Mouse (Mus musculus): ENCODE measurements at regions not wholly inside any gene's neighbourhood (a gene's known extent, or its start where the extent isn't known, plus 50 kb on each side); places are given as distances from the start of the nearest gene placed in this dataset.
"Not testable (repeated sequence)": the region's sequence is repeated elsewhere in the genome, so short reads cannot be mapped to it uniquely, and the experiment has no call there.

DNA sequence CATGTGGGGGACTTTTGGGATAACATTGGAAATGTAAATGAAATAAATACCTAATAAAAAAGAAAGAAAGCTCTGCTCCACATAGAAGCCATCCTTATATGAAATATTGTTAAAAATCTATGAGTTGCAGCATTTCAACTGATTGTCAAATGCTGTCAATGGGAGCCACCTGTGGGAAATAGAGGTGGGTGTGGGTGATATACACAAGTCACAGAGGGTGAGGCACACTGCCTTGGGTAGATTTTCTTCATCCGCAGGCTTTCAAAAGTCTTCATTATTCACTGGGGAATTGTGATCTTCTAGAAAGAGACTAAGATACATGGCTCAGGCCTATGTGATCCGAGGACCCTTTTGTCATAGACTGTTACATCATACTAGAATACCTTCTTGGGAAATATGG lies 286.6 kb upstream of the Kcnh8 start:
- Histone ChIP-seq H3K36me3 (ENCODE audit: control insufficient read depth, insufficient read depth, low read length) (no peaks in the 10 kb centered on the region), H3K79me2 (ENCODE audit: control insufficient read depth, insufficient read depth, low read length) (no peaks in the 10 kb centered on the region), H3K9ac (ENCODE audit: low read depth, low read length) (no peak overlapping the region), H3K27me3 (ENCODE audit: control insufficient read depth, insufficient read depth, low read length) (no peaks in the 10 kb centered on the region), H3K27ac (replicated peaks; ENCODE audit: insufficient read depth, low read depth, low read length) (no peak overlapping the region), H3K4me3 (ENCODE audit: insufficient read depth, low read depth, low read length) (no peak overlapping the region), H3K4me1 (ENCODE audit: control insufficient read depth, insufficient read depth, low read length) (no peaks in the 10 kb centered on the region)
- TF ChIP-seq POLR2A (IDR thresholded peaks at IDR 0.05; ENCODE audit: extremely low read depth, insufficient read depth, low read length) = no peak
- no peak for TF ChIP-seq CTCF (IDR thresholded peaks at IDR 0.05; ENCODE audit: low read depth, low read length)
- no peak for DNase-seq (ENCODE audit: extremely low read depth, low read depth, low spot score)
- WGBS = 84% methylated on average over 2 of the region's 2 CpGs

DNA sequence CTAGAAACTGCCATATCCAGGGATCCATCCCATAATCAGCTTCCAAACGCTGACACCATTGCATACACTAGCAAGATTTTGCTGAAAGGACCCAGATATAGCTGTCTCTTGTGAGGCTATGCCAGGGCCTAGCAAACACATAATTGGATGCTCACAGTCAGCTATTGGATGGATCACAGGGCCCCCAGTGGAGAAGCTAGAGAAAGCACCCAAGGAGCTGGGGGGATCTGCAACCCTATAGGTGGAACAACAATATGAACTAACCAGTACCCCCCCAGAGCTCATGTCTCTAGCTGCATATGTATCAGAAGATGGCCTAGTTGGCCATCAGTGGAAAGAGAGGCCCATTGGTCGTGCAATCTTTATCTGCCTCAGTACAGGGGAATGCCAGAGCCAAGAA lies 287.1 kb upstream of the Kcnh8 start:
- 31% methylated on average over 2 of the region's 2 CpGs for WGBS
- H3K79me2 ChIP-seq (ENCODE audit: control insufficient read depth, insufficient read depth, low read length); H3K36me3 ChIP-seq (ENCODE audit: control insufficient read depth, insufficient read depth, low read length); H3K4me1 ChIP-seq (ENCODE audit: control insufficient read depth, insufficient read depth, low read length); H3K9ac ChIP-seq (ENCODE audit: low read depth, low read length); H3K4me3 ChIP-seq (ENCODE audit: insufficient read depth, low read depth, low read length); DNase-seq (ENCODE audit: extremely low read depth, low read depth, low spot score); H3K27me3 ChIP-seq (ENCODE audit: control insufficient read depth, insufficient read depth, low read length); H3K27ac ChIP-seq (replicated peaks; ENCODE audit: insufficient read depth, low read depth, low read length): not testable (repeated sequence)

DNA sequence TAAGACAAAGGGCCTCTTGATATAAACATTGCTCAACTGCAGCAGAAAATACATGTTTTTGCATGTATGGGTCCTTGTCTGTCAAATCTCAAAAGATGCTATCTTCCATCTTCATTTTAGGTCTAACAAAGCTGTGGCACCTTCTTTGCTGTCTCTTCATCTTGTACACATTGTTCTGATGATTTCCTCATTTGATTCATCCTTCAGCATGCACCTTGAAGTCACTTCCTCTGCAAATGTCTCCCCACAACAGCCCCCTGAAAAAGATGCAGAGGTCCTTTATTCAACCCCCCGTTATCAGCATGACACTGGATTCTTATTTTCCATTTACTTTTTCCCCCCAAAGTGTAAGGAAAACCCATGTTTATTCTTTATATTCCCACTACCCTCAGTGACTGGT lies 290.5 kb upstream of the Kcnh8 start:
- no peak for DNase-seq (ENCODE audit: extremely low read depth, low read depth, low spot score)
- Histone ChIP-seq H3K4me3 (ENCODE audit: insufficient read depth, low read depth, low read length) (no peak overlapping the region), H3K36me3 (ENCODE audit: control insufficient read depth, insufficient read depth, low read length) (no peaks in the 10 kb centered on the region), H3K27me3 (ENCODE audit: control insufficient read depth, insufficient read depth, low read length) (no peaks in the 10 kb centered on the region), H3K9ac (ENCODE audit: low read depth, low read length) (no peak overlapping the region), H3K27ac (replicated peaks; ENCODE audit: insufficient read depth, low read depth, low read length) (no peak overlapping the region), H3K79me2 (ENCODE audit: control insufficient read depth, insufficient read depth, low read length) (no peaks in the 10 kb centered on the region), H3K4me1 (ENCODE audit: control insufficient read depth, insufficient read depth, low read length) (no peaks in the 10 kb centered on the region)
- TF ChIP-seq POLR2A (IDR thresholded peaks at IDR 0.05; ENCODE audit: extremely low read depth, insufficient read depth, low read length) (no peak), CTCF (IDR thresholded peaks at IDR 0.05; ENCODE audit: low read depth, low read length) (no peak)
- WGBS = 77% methylated on average over 1 of the region's 1 CpGs

DNA sequence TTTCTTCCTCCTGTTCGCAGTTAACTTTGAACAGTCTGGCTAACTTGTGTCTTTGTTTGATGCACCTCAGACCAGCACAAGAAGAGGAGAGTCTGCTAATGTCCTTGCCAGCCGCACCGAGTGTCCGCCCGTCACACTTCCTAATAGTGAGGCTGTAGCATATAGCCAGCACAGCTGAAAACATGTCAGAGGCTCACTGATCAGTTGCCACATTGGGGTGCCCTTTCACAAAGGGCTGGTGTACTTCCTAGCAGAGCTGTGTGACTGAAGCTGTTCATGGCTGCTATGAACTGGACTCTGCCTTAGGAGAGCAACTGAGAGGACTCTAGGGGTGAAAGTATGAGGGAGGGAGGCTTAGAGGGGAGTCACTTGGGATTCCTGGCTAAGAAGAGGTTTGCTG lies 293.7 kb upstream of the Kcnh8 start:
- Histone ChIP-seq H3K4me1 (ENCODE audit: control insufficient read depth, insufficient read depth, low read length) (no peaks in the 10 kb centered on the region), H3K9ac (ENCODE audit: low read depth, low read length) (no peak overlapping the region), H3K36me3 (ENCODE audit: control insufficient read depth, insufficient read depth, low read length) (no peaks in the 10 kb centered on the region), H3K27me3 (ENCODE audit: control insufficient read depth, insufficient read depth, low read length) (no peaks in the 10 kb centered on the region), H3K4me3 (ENCODE audit: insufficient read depth, low read depth, low read length) (no peak overlapping the region), H3K27ac (replicated peaks; ENCODE audit: insufficient read depth, low read depth, low read length) (no peak overlapping the region), H3K79me2 (ENCODE audit: control insufficient read depth, insufficient read depth, low read length) (no peaks in the 10 kb centered on the region)
- DNase-seq (ENCODE audit: extremely low read depth, low read depth, low spot score) = no peak
- TF ChIP-seq POLR2A (IDR thresholded peaks at IDR 0.05; ENCODE audit: extremely low read depth, insufficient read depth, low read length) (no peak), CTCF (IDR thresholded peaks at IDR 0.05; ENCODE audit: low read depth, low read length) (no peak)
- 96% methylated on average over 5 of the region's 5 CpGs for WGBS

DNA sequence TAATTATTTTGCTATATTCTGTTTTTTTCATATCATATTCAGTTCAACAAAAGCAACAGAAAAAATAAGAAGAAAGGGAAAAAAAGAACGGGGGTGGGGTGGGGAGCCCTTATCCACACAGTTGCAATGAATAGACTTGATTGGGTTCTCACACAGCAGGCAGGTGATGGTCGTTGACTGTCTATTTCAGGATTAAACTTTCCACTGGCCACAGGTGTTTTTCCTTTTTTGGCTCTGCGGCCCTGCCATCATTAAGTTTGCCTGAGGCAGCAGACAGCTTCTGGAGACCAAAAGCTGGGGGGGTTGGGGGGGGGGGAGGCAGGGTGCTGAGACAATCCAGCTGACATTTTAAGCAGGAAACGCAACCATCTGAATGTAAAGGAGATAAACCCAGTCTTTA lies 298.4 kb upstream of the Kcnh8 start:
- no peaks in the 10 kb centered on the region for H3K79me2 ChIP-seq (ENCODE audit: control insufficient read depth, insufficient read depth, low read length)
- no peak overlapping the region for H3K27ac ChIP-seq (replicated peaks; ENCODE audit: insufficient read depth, low read depth, low read length)
- no peaks in the 10 kb centered on the region for H3K27me3 ChIP-seq (ENCODE audit: control insufficient read depth, insufficient read depth, low read length)
- H3K36me3 ChIP-seq (ENCODE audit: control insufficient read depth, insufficient read depth, low read length) = no peaks in the 10 kb centered on the region
- no peak for DNase-seq (ENCODE audit: extremely low read depth, low read depth, low spot score)
- H3K9ac ChIP-seq (ENCODE audit: low read depth, low read length) = no peak overlapping the region
- H3K4me1 ChIP-seq (ENCODE audit: control insufficient read depth, insufficient read depth, low read length) = no peaks in the 10 kb centered on the region
- no peak overlapping the region for H3K4me3 ChIP-seq (ENCODE audit: insufficient read depth, low read depth, low read length)
- TF ChIP-seq CTCF (IDR thresholded peaks at IDR 0.05; ENCODE audit: low read depth, low read length) (no peak), POLR2A (IDR thresholded peaks at IDR 0.05; ENCODE audit: extremely low read depth, insufficient read depth, low read length) (no peak)
- 64% methylated on average over 4 of the region's 4 CpGs for WGBS

DNA sequence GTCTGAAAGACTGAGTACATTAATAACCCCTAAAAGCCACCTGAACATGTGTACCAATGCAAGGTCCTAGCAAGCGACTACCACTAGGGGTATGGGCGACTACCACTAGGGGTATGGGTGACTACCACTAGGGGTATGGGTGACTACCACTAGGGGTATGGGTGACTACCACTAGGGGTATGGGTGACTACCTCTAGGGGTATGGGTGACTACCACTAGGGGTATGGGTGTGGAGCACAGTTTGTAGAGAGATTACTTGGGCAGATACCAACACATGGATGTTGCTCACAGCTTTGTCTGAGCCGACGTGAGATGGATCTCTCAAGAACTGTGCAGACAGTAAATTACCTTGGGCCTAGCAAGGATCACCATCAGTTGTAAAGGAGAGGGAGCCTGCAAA lies 299.2 kb upstream of the Kcnh8 start:
- Histone ChIP-seq H3K36me3 (ENCODE audit: control insufficient read depth, insufficient read depth, low read length) (no peaks in the 10 kb centered on the region), H3K27me3 (ENCODE audit: control insufficient read depth, insufficient read depth, low read length) (no peaks in the 10 kb centered on the region), H3K79me2 (ENCODE audit: control insufficient read depth, insufficient read depth, low read length) (no peaks in the 10 kb centered on the region), H3K4me1 (ENCODE audit: control insufficient read depth, insufficient read depth, low read length) (no peaks in the 10 kb centered on the region), H3K9ac (ENCODE audit: low read depth, low read length) (no peak overlapping the region), H3K27ac (replicated peaks; ENCODE audit: insufficient read depth, low read depth, low read length) (no peak overlapping the region), H3K4me3 (ENCODE audit: insufficient read depth, low read depth, low read length) (no peak overlapping the region)
- no peak for DNase-seq (ENCODE audit: extremely low read depth, low read depth, low spot score)
- TF ChIP-seq CTCF (IDR thresholded peaks at IDR 0.05; ENCODE audit: low read depth, low read length) (no peak), POLR2A (IDR thresholded peaks at IDR 0.05; ENCODE audit: extremely low read depth, insufficient read depth, low read length) (no peak)
- 87% methylated on average over 4 of the region's 4 CpGs for WGBS
